ENCODE assay signal across 17 mouse cellular contexts in genomic region chr11:80136786-80137185, GRCm38 (mm10). TPM values are rescaled to one million over a fixed set of nuclear protein-coding genes. Genes with fewer than 3 reads are reported as not detected.
A peak's percentile ranks its signal among the peaks of the same experiment; 100 is the strongest.
DNase-seq lines count a peak whose midpoint lies in the region.
"Had no signal": no experiment of that assay in that cellular context is flagged by ENCODE, and none has a peak within 500 bp of the region (broad histone marks: within the 10 kb centered on the region; RNA-seq: fewer than 3 reads in every experiment).

No protein-coding gene starts in this region.

- peak; percentile 41 to 74 for DNase-seq in layer of hippocampus, adult 18-20 months (ENCODE audit: low spot score in 2 of 2)
- DNase-seq in layer of hippocampus, postnatal 10 days (ENCODE audit: low spot score in 2 of 2), result no peak
- DNase-seq in 3134 (ENCODE audit: extremely low read depth, insufficient read length, low spot score) (peak; percentile 40), 416B (ENCODE audit: low read depth) (peak; percentile 17), R1 (ENCODE audit: low read depth, low spot score) (peak; percentile 58)
- DNase-seq in ovary, postnatal 14 days (ENCODE audit: low spot score), result no peak
- DNase-seq in right cerebral cortex, postnatal 25 days, result no peak
- DNase-seq: cerebellum, adult 11-12 months; cerebellum, postnatal 25 days; heart, postnatal 36 days; kidney, adult 9 months; kidney, postnatal 25 days; liver, postnatal 0 days; lung, postnatal 14 days; midbrain, embryonic 14.5 days; spleen, adult 18-20 months had no signal

RNA-seq across cellular contexts. Expression of gene Tefm, which starts 5.2 kb away (rescaled TPM):
- total RNA-seq in layer of hippocampus, adult 18-20 months (2021), result 1 to 10 TPM; 8.4 to 9.6 TPM
- 10 to 100 TPM; 10.7 to 10.8 TPM for total RNA-seq in layer of hippocampus, postnatal 10 days (2021)

RNA-seq across cellular contexts. Expression of gene Adap2, which starts 17.1 kb away (rescaled TPM):
- 1 to 10 TPM; 6.5 to 8.4 TPM for total RNA-seq in layer of hippocampus, adult 18-20 months (2021)
- 1 to 10 TPM; 8.5 to 9.7 TPM for total RNA-seq in layer of hippocampus, postnatal 10 days (2021)
- total RNA-seq: granulocyte monocyte progenitor cell, adult 5-6 weeks had no signal

RNA-seq across cellular contexts. Expression of gene Rnf135, which starts 46.9 kb away (rescaled TPM):
- 1 to 10 TPM; 3.9 to 4.7 TPM for total RNA-seq in layer of hippocampus, adult 18-20 months (2021)
- total RNA-seq in layer of hippocampus, postnatal 10 days (2021), result 1 to 10 TPM; 3.3 to 4.1 TPM

RNA-seq across cellular contexts. Expression of gene Atad5, which starts 47.6 kb away (rescaled TPM):
- total RNA-seq in layer of hippocampus, adult 18-20 months (2021), result 1 to 10 TPM; 2.6 to 3.1 TPM
- 1 to 10 TPM; 6.0 to 6.6 TPM for total RNA-seq in layer of hippocampus, postnatal 10 days (2021)

RNA-seq across cellular contexts. Expression of gene Crlf3, which starts 56.0 kb away (rescaled TPM):
- 10 to 100 TPM; 16.6 to 27.7 TPM for total RNA-seq in layer of hippocampus, adult 18-20 months (2021)
- total RNA-seq in layer of hippocampus, postnatal 10 days (2021), result 10 to 100 TPM; 18.0 to 18.6 TPM

Comparison
In these comparisons a context has a peak if more than half of its experiments do, and no peak if none do; other contexts are left out.
1. DNase-seq: peak in layer of hippocampus, adult 18-20 months (2 of 2), 3134 (single experiment), 416B (single experiment) and R1 (single experiment); none in layer of hippocampus, postnatal 10 days (0 of 2), ovary, postnatal 14 days (single experiment) and right cerebral cortex, postnatal 25 days (single experiment).